Mouse (Mus musculus): ENCODE results near the gene C3ar1. TPM values are rescaled to one million over a fixed set of nuclear protein-coding genes. Genes with fewer than 3 reads are reported as not detected.

Gene C3ar1
- total and polyA plus RNA-seq, 3 experiments, result 0.89 to 4.7 (median 1.4) TPM

GRCm38 (mm10) chr6:122811280-122811652 is 44.7 kb downstream of the C3ar1 start (continued):
- peak; percentile 51; the same call in 1 of the 2 replicates for TF ChIP-seq IRF4 (IDR thresholded peaks at IDR 0.05; ENCODE audit: low read depth, low read length)
- TF ChIP-seq HCFC1 (IDR thresholded peaks at IDR 0.05; ENCODE audit: low read depth, low read length), result no peak
- no peak for TF ChIP-seq ZKSCAN1 (IDR thresholded peaks at IDR 0.05; ENCODE audit: borderline replicate concordance, low read depth, low read length)
- no peak for TF ChIP-seq RAD21 (IDR thresholded peaks at IDR 0.05; ENCODE audit: low read depth, low read length)
- TF ChIP-seq BHLHE40 (IDR thresholded peaks at IDR 0.05; ENCODE audit: low read depth, low read length), result no peak; the same call in 1 of the 2 replicates
- TF ChIP-seq MAZ (IDR thresholded peaks at IDR 0.05; ENCODE audit: low read depth, low read length), result 0 out of 2 replicates have a peak, but pooled peaks have one; percentile 17
- no peak for TF ChIP-seq ZC3H11A (IDR thresholded peaks at IDR 0.05; ENCODE audit: low read depth, low read length)
- no peak for TF ChIP-seq ETS1 (conservative IDR thresholded peaks at IDR 0.05; ENCODE audit: low read depth, low read length)

- Histone ChIP-seq H3K79me2 (replicated peaks; ENCODE audit: control insufficient read depth, extremely low read depth, insufficient read depth, poor library complexity, severe bottlenecking) (no peaks in the 10 kb centered on the region), H3K4me2 (ENCODE audit: insufficient read depth, low read depth, poor library complexity, severe bottlenecking) (peak overlapping the region; percentile 79), H3K9ac (ENCODE audit: insufficient read depth, low read depth) (peak overlapping the region; percentile 96), H3K4me3 (replicated peaks in 1 of 3; ENCODE audit: low read depth in 2 of 3, low read length in 2 of 3, poor library complexity in 1 of 3) (peak overlapping the region; percentile 69 to 89 (median 79)), H3K4me1 (ENCODE audit: control insufficient read depth in 1 of 2, insufficient read depth in 2 of 2) (peaks cover 2 to 27% of the 10 kb centered on the region in 2 experiments; a peak in 2 of 4 replicates), H3K9me3 (replicated peaks; ENCODE audit: low read length) (no peaks in the 10 kb centered on the region), H3K27me3 (replicated peaks) (no peaks in the 10 kb centered on the region), H3K27ac (ENCODE audit: insufficient read depth, low read depth) (peak overlapping the region; percentile 99), H3K36me3 (replicated peaks in 1 of 2; ENCODE audit: control insufficient read depth in 1 of 2, insufficient read depth in 1 of 2, low read length in 1 of 2) (peaks cover 0 to 10% of the 10 kb centered on the region in 2 experiments)
- in situ Hi-C loops (cut with MboI; ENCODE audit: low pct_ligation_motif_present, low pct_unique_long_range_greater_than_20kb, low sequenced_read_pairs) (no loop called here), dilution Hi-C loops (cut with MboI; ENCODE audit: extremely low pct_ligation_motif_present, extremely low pct_unique_long_range_greater_than_20kb, low sequenced_read_pairs) (no loop called here)
- peak; percentile 98 for DNase-seq (ENCODE audit: extremely low read depth)
- TF ChIP-seq BHLHE40 (IDR thresholded peaks at IDR 0.05; ENCODE audit: low read depth, low read length) (peak; percentile 0; the same call in 1 of the 2 replicates), MAZ (IDR thresholded peaks at IDR 0.05; ENCODE audit: low read depth, low read length) (peak; percentile 95), IRF4 (IDR thresholded peaks at IDR 0.05; ENCODE audit: low read depth, low read length) (peak; percentile 57), UBTF (IDR thresholded peaks at IDR 0.05; ENCODE audit: low read depth, low read length) (no peak), ELF1 (IDR thresholded peaks at IDR 0.05; ENCODE audit: low read depth, low read length) (peak; percentile 94), MXI1 (IDR thresholded peaks at IDR 0.05; ENCODE audit: low read depth, low read length) (no peak; the same call in none of the 2 replicates), ZMIZ1 (IDR thresholded peaks at IDR 0.05; ENCODE audit: low read depth, low read length) (peak; percentile 95), PAX5 (IDR thresholded peaks at IDR 0.05; ENCODE audit: low read length) (no peak), RCOR1 (conservative IDR thresholded peaks at IDR 0.05; ENCODE audit: low read depth, low read length) (0 out of 2 replicates have a peak, but pooled peaks have one; percentile 32), NELFE (IDR thresholded peaks at IDR 0.05; ENCODE audit: low read depth, low read length) (peak; percentile 81), MEF2A (IDR thresholded peaks at IDR 0.05; ENCODE audit: borderline replicate concordance, low read depth, low read length) (peak; percentile 64; the same call in 1 of the 2 replicates), E2F4 (IDR thresholded peaks at IDR 0.05; ENCODE audit: insufficient replicate concordance, low read depth, low read length) (peak; percentile 61; the same call in 1 of the 2 replicates), MYC (IDR thresholded peaks at IDR 0.05; ENCODE audit: low read depth, low read length) (peak; percentile 75; the same call in 1 of the 2 replicates), ZNF384 (IDR thresholded peaks at IDR 0.05; ENCODE audit: low read depth, low read length) (no peak), NRF1 (IDR thresholded peaks at IDR 0.05; ENCODE audit: low read depth, low read length) (0 out of 2 replicates have a peak, but pooled peaks have one; percentile 23), POLR2AphosphoS2 (IDR thresholded peaks at IDR 0.05; ENCODE audit: low read depth, low read length) (peak; percentile 17; the same call in 1 of the 2 replicates), TCF12 (IDR thresholded peaks at IDR 0.05; ENCODE audit: low read depth, low read length) (peak; percentile 7), CTCF (conservative IDR thresholded peaks at IDR 0.05 in 1 of 2, IDR thresholded peaks at IDR 0.05 in 1 of 2; ENCODE audit: low read depth in 2 of 2, low read length in 2 of 2) (no peak), TBP (conservative IDR thresholded peaks at IDR 0.05; ENCODE audit: low read depth, low read length) (peak; percentile 93), JUND (conservative IDR thresholded peaks at IDR 0.05; ENCODE audit: low read depth, low read length) (no peak), KAT2A (IDR thresholded peaks at IDR 0.05; ENCODE audit: insufficient replicate concordance, low read length) (peak; percentile 79; the same call in 1 of the 2 replicates), EP300 (IDR thresholded peaks at IDR 0.05; ENCODE audit: low read length) (no peak), USF2 (conservative IDR thresholded peaks at IDR 0.05; ENCODE audit: low read depth, low read length) (no peak), MAFK (IDR thresholded peaks at IDR 0.05; ENCODE audit: insufficient replicate concordance, low read length) (no peak), CHD2 (IDR thresholded peaks at IDR 0.05; ENCODE audit: low read length) (peak; percentile 84), ETS1 (conservative IDR thresholded peaks at IDR 0.05; ENCODE audit: low read depth, low read length) (0 out of 2 replicates have a peak, but pooled peaks have one; percentile 8), SIN3A (IDR thresholded peaks at IDR 0.05; ENCODE audit: low read length) (peak; percentile 80), JUN (IDR thresholded peaks at IDR 0.05; ENCODE audit: insufficient read depth, low read depth, low read length) (no peak), ZC3H11A (IDR thresholded peaks at IDR 0.05; ENCODE audit: low read depth, low read length) (no peak), GABPA (IDR thresholded peaks at IDR 0.05; ENCODE audit: insufficient replicate concordance, low read depth, low read length) (peak; percentile 18; the same call in 1 of the 2 replicates), SMC3 (IDR thresholded peaks at IDR 0.05; ENCODE audit: low read depth, low read length) (no peak), POLR2A (IDR thresholded peaks at IDR 0.05; ENCODE audit: low read depth, low read length) (peak; percentile 71)
Measured at GRCm38 (mm10) chr6:122810615-122811279, 45.2 kb downstream of the C3ar1 start.

All from CH12.LX (cell line).